Mouse (Mus musculus): ENCODE measurements at regions not wholly inside any gene's neighbourhood (a gene's known extent, or its start where the extent isn't known, plus 50 kb on each side); places are given as distances from the start of the nearest gene placed in this dataset.

DNA sequence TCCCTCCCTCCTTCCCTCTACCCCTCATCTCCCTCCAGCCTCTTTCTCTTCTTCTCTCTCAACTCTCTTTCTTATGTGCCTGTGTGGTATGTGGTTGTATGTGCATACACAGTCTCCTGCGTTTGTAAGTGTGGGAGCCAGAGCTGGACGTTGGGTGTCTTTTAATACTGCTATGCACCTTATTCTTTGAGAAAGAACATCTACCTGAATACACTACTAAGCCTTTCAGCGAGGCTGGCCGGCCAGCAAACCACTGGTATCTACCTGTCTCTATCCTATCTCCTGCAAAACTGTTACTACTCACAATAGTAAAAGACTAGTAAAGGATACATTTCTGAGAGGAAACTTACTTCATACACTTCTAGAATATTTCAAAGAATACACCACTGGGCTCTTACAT is 202.9 kb upstream of the Isl1 start:
- H3K4me1 ChIP-seq (ENCODE audit: control insufficient read depth in 1 of 2, insufficient read depth in 2 of 2) = no peaks in the 10 kb centered on the region
- H3K4me2 ChIP-seq (ENCODE audit: insufficient read depth, low read depth, poor library complexity, severe bottlenecking) = no peak overlapping the region
- no peak overlapping the region for H3K9ac ChIP-seq (ENCODE audit: insufficient read depth, low read depth)
- no peaks in the 10 kb centered on the region for H3K79me2 ChIP-seq (replicated peaks; ENCODE audit: control insufficient read depth, extremely low read depth, insufficient read depth, poor library complexity, severe bottlenecking)
- no peak overlapping the region for H3K27ac ChIP-seq (ENCODE audit: insufficient read depth, low read depth)
- no peaks in the 10 kb centered on the region for H3K27me3 ChIP-seq (replicated peaks)
- dilution Hi-C loops (cut with MboI; ENCODE audit: extremely low pct_ligation_motif_present, extremely low pct_unique_long_range_greater_than_20kb, low sequenced_read_pairs) (no loop called here), in situ Hi-C loops (cut with MboI; ENCODE audit: low pct_ligation_motif_present, low pct_unique_long_range_greater_than_20kb, low sequenced_read_pairs) (no loop called here)
- TF ChIP-seq UBTF (IDR thresholded peaks at IDR 0.05; ENCODE audit: low read depth, low read length) = no peak
- TF ChIP-seq ZC3H11A (IDR thresholded peaks at IDR 0.05; ENCODE audit: low read depth, low read length) = no peak
- TF ChIP-seq SIN3A (IDR thresholded peaks at IDR 0.05; ENCODE audit: low read length) = no peak
- TF ChIP-seq MAZ (IDR thresholded peaks at IDR 0.05; ENCODE audit: low read depth, low read length) = no peak
- no peak for TF ChIP-seq TCF12 (IDR thresholded peaks at IDR 0.05; ENCODE audit: low read depth, low read length)
- no peak overlapping the region for H3K4me3 ChIP-seq (replicated peaks in 1 of 3; ENCODE audit: low read depth in 2 of 3, low read length in 2 of 3, poor library complexity in 1 of 3)
- peaks cover 45% of the 10 kb centered on the region for H3K9me3 ChIP-seq (replicated peaks; ENCODE audit: low read length)
- no peaks in the 10 kb centered on the region for H3K36me3 ChIP-seq (replicated peaks in 1 of 2; ENCODE audit: control insufficient read depth in 1 of 2, insufficient read depth in 1 of 2, low read length in 1 of 2)
- no peak for DNase-seq (ENCODE audit: extremely low read depth)

DNA sequence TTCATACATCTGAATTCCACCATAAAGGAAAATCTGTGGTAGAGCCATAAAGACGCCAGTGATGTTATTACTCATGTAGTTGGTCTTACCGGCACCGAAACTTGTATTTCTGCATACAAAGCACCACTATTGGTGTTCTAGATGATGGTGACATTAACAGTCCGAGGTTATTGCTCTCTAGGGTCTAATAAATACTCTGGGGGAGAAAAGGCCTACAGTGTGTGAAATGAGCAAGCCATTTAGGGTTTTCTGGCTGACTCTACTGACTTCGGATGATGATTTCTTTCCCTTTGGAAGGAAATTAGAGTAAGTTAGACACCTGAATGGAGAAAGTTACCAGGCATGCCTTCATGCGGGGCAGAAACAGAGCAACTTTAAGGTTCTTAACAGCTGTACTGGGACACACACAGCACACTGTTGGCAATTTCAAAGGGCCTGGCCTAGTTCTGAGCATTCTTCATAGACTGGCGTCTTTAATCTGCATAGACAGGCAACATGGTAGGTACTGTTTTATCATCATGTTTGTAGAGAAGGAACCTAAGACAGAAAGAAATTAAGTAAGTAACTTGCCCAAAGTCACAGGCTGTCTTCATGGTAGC is 198.8 kb upstream of the Isl1 start:
- no peak overlapping the region for H3K4me2 ChIP-seq (ENCODE audit: insufficient read depth, low read depth, poor library complexity, severe bottlenecking)
- no peak overlapping the region for H3K9ac ChIP-seq (ENCODE audit: insufficient read depth, low read depth)
- DNase-seq (ENCODE audit: extremely low read depth) = no peak
- TF ChIP-seq BHLHE40 (IDR thresholded peaks at IDR 0.05; ENCODE audit: low read depth, low read length) (no peak), ZMIZ1 (IDR thresholded peaks at IDR 0.05; ENCODE audit: low read depth, low read length) (no peak), UBTF (IDR thresholded peaks at IDR 0.05; ENCODE audit: low read depth, low read length) (no peak)
- no peaks in the 10 kb centered on the region for H3K27me3 ChIP-seq (replicated peaks)
- no peaks in the 10 kb centered on the region for H3K36me3 ChIP-seq (replicated peaks in 1 of 2; ENCODE audit: control insufficient read depth in 1 of 2, insufficient read depth in 1 of 2, low read length in 1 of 2)
- no peaks in the 10 kb centered on the region for H3K79me2 ChIP-seq (replicated peaks; ENCODE audit: control insufficient read depth, extremely low read depth, insufficient read depth, poor library complexity, severe bottlenecking)
- H3K4me1 ChIP-seq (ENCODE audit: control insufficient read depth in 1 of 2, insufficient read depth in 2 of 2) = no peaks in the 10 kb centered on the region
- in situ Hi-C loops (cut with MboI; ENCODE audit: low pct_ligation_motif_present, low pct_unique_long_range_greater_than_20kb, low sequenced_read_pairs) (no loop called here), dilution Hi-C loops (cut with MboI; ENCODE audit: extremely low pct_ligation_motif_present, extremely low pct_unique_long_range_greater_than_20kb, low sequenced_read_pairs) (no loop called here)
- no peak overlapping the region for H3K4me3 ChIP-seq (replicated peaks in 1 of 3; ENCODE audit: low read depth in 2 of 3, low read length in 2 of 3, poor library complexity in 1 of 3)
- peaks cover 54% of the 10 kb centered on the region for H3K9me3 ChIP-seq (replicated peaks; ENCODE audit: low read length)
- H3K27ac ChIP-seq (ENCODE audit: insufficient read depth, low read depth) = no peak overlapping the region

GRCm38 (mm10) chr13:116497659-116498414 is 188.3 kb upstream of the Isl1 start:
- no peaks in the 10 kb centered on the region for H3K27me3 ChIP-seq (replicated peaks)
- dilution Hi-C loops (cut with MboI; ENCODE audit: extremely low pct_ligation_motif_present, extremely low pct_unique_long_range_greater_than_20kb, low sequenced_read_pairs) = no loop called here

More at GRCm38 (mm10) chr13:116497659-116498414, 188.3 kb upstream of the Isl1 start:
- Histone ChIP-seq H3K27ac (ENCODE audit: insufficient read depth, low read depth) (no peak overlapping the region), H3K79me2 (replicated peaks; ENCODE audit: control insufficient read depth, extremely low read depth, insufficient read depth, poor library complexity, severe bottlenecking) (no peaks in the 10 kb centered on the region), H3K4me3 (replicated peaks in 1 of 3; ENCODE audit: low read depth in 2 of 3, low read length in 2 of 3, poor library complexity in 1 of 3) (no peak overlapping the region), H3K4me2 (ENCODE audit: insufficient read depth, low read depth, poor library complexity, severe bottlenecking) (no peak overlapping the region), H3K9me3 (replicated peaks; ENCODE audit: low read length) (peaks cover 21% of the 10 kb centered on the region), H3K36me3 (replicated peaks in 1 of 2; ENCODE audit: control insufficient read depth in 1 of 2, insufficient read depth in 1 of 2, low read length in 1 of 2) (no peaks in the 10 kb centered on the region), H3K4me1 (ENCODE audit: control insufficient read depth in 1 of 2, insufficient read depth in 2 of 2) (no peaks in the 10 kb centered on the region), H3K9ac (ENCODE audit: insufficient read depth, low read depth) (no peak overlapping the region)
- DNase-seq (ENCODE audit: extremely low read depth) = no peak
- TF ChIP-seq RCOR1 (conservative IDR thresholded peaks at IDR 0.05; ENCODE audit: low read depth, low read length) (no peak), GABPA (IDR thresholded peaks at IDR 0.05; ENCODE audit: insufficient replicate concordance, low read depth, low read length) (no peak), ZNF384 (IDR thresholded peaks at IDR 0.05; ENCODE audit: low read depth, low read length) (no peak), RAD21 (IDR thresholded peaks at IDR 0.05; ENCODE audit: low read depth, low read length) (no peak), NELFE (IDR thresholded peaks at IDR 0.05; ENCODE audit: low read depth, low read length) (no peak), EP300 (IDR thresholded peaks at IDR 0.05; ENCODE audit: low read length) (no peak), MAZ (IDR thresholded peaks at IDR 0.05; ENCODE audit: low read depth, low read length) (no peak), BHLHE40 (IDR thresholded peaks at IDR 0.05; ENCODE audit: low read depth, low read length) (no peak), KAT2A (IDR thresholded peaks at IDR 0.05; ENCODE audit: insufficient replicate concordance, low read length) (no peak)
- in situ Hi-C loops (cut with MboI; ENCODE audit: low pct_ligation_motif_present, low pct_unique_long_range_greater_than_20kb, low sequenced_read_pairs) = no loop called here

Measured in CH12.LX (cell line).